Mouse (Mus musculus) gastrocnemius, adult 2 months (tissue): Measurements from ENCODE around the gene Plxna4. TPM values are rescaled to one million over a fixed set of nuclear protein-coding genes. Genes with fewer than 3 reads are reported as not detected.
A peak's percentile ranks its signal among the peaks of the same experiment; 100 is the strongest.

Experiments
- DNase-seq: peaks from one replicate; pipeline ENCODE4 v3.0.0; 2022
- H3K27ac ChIP-seq: fragments of 200-600 bp; 2 replicates; pipeline ENCODE4 v1.8.1; 2022; ENCODE audit warnings: mild to moderate bottlenecking
- H3K4me3 ChIP-seq: fragments of 200-600 bp; 2 replicates; pipeline ENCODE4 v1.8.1; 2022; ENCODE audit warnings: mild to moderate bottlenecking, moderate library complexity
- CTCF ChIP-seq: fragments of 200-600 bp; IDR thresholded peaks from 2 replicates; pipeline ENCODE4 v1.8.1; 2022; ENCODE audit warnings: antibody characterized with exemption, mild to moderate bottlenecking, moderate library complexity
- intact Hi-C: fragments of 180-260 bp; cut with DNase I; formaldehyde crosslinking; loops from one replicate; pipeline ENCODE4 v1.15.1; 2025
- total RNA-seq, 2 experiments: library from RNA; stranded (reverse); gene quantifications; 2 replicates each; pipeline ENCODE4 v1.2.3; 2021

Gene Plxna4
- total RNA-seq, 2 experiments from 2014 or later = 1.4 to 4.6 TPM

GRCm38 (mm10) chr6:32407574-32408185 lies 180.3 kb downstream of the Plxna4 start:
- Histone ChIP-seq H3K4me3 (no peak overlapping the region), H3K27ac (no peak overlapping the region)
- no peak for TF ChIP-seq CTCF
- DNase-seq = no peak
- intact Hi-C loops = no loop called here

DNA sequence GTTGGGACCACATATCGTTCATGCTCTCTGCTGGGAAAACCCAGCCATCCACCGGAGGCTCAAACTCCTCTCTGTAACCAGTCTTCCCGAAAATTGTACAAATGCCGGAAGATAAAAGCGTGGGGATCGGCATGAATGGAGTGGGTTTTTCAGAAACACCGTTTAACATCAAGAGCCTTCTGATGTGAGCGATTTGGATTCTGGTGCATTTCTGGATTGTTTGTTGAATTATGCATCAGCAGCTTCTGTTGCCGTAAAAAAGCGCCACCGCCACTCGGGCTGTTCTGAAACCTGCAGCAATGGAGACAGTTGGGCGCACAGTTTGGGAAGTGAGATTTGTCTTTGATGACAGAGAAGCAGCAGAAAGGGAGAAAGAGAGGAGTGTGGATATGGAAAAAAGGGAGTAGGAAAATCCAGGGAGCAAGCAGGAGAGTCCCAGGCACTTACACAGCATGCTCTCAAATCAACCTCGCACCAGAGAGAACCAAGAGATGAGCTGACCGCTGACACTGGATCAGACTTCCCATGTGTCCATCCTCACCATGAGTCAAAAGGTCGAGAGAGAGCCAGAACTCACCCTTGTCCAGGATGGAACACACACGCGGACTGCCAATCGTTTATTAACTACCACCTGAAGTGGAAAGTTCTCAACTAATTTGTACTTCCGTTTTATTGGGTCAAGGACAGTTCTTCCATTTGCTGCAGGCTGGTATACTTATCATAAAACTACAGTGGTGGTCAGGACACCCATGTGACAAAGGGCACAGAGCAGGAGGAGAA lies 181.5 kb downstream of the Plxna4 start:
- no peak for TF ChIP-seq CTCF
- DNase-seq = no peak
- Histone ChIP-seq H3K4me3 (no peak overlapping the region), H3K27ac (no peak overlapping the region)
- intact Hi-C loops = no loop called here

- no peak for DNase-seq
- no peak for TF ChIP-seq CTCF
- no peak overlapping the region for H3K4me3 ChIP-seq
- intact Hi-C loops = no loop called here
- no peak overlapping the region for H3K27ac ChIP-seq
These were observed 185.3 kb downstream of the Plxna4 start for GRCm38 (mm10) chr6:32402560-32403235.

- DNase-seq = no peak
- no peak overlapping the region for H3K27ac ChIP-seq
- TF ChIP-seq CTCF = no peak
- no peak overlapping the region for H3K4me3 ChIP-seq
- intact Hi-C loops = no loop called here
These were observed 189.7 kb downstream of the Plxna4 start for GRCm38 (mm10) chr6:32398261-32398660.

DNA sequence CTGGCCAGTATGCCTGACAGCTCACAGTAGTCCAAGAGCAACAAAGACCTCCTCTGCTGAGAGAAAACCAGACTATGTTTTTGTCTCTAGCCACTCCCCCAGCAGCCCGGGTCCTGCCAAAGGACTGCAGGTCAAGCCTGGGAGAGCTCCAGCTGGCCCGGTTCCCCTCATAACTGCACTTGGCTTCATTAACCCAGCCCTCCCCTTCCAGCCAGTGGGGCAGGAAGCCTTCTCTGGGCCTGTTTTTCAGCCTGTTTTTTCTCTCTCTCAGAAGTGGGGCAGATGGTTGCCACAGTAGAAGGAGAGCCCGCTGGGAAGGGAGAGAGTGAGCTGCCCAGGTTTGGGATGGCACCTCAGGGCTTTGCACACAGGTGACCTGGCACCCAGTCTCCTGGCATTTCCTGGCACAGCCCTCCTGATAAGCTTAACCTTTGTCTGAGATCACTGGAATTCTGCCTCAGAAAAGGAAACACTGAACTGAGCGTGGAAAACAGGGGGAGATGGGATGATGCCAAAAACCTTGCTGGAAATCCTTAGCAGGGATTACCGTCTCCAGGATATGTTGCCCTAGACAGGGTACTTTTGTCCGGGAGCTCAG lies 190.8 kb downstream of the Plxna4 start:
- Histone ChIP-seq H3K4me3 (peak overlapping the region; percentile 33), H3K27ac (peak overlapping the region; percentile 84)
- peak; percentile 91 for DNase-seq
- intact Hi-C loops = no loop called here
- TF ChIP-seq CTCF = no peak

DNA sequence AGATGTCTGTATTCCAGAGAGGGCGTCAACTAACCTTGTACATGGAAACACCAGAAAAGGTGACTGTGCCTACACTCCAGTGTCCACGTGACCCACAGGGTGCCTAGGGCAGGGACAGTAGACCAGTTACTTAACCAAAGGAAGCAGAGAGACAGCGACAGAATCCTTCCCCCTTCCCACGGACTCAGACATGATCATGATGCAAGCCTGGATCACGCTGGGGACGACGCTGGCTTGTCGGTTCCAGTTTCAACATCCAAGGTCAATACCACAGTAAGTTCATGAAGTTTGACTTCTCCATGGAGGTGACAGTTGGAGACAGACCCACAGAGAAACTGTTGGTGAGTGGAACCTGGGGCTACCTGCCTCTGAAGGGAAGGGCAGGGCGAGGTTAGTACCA lies 192.6 kb downstream of the Plxna4 start:
- intact Hi-C loops = no loop called here
- TF ChIP-seq CTCF = no peak
- no peak for DNase-seq
- Histone ChIP-seq H3K4me3 (no peak overlapping the region), H3K27ac (no peak overlapping the region)

DNA sequence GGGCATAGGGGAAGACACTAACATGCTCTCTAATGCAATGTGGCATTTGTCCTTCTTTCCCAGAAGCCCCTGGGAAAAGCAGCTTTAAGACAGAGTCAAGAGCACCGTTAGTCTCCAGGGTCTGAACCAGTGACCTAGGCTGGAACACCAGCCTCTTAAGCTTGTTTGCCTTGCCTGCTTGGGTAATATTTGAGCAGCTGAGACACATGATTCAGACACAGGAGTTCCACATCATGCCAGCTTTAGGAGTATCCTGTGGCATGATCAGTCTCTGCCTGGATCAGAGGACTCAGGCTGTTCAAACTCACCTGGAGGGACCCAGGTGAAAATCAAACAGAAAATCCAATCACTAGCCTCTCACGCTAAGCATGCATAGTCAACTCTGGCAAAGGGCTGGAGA lies 195.7 kb downstream of the Plxna4 start:
- intact Hi-C loops = no loop called here
- H3K27ac ChIP-seq = no peak overlapping the region
- DNase-seq = no peak
- no peak for TF ChIP-seq CTCF
- no peak overlapping the region for H3K4me3 ChIP-seq

- H3K27ac ChIP-seq = no peak overlapping the region
- intact Hi-C loops = no loop called here
- DNase-seq = no peak
These were observed 199.7 kb downstream of the Plxna4 start for GRCm38 (mm10) chr6:32388276-32388675.

GRCm38 (mm10) chr6:32386915-32387314 lies 201.1 kb downstream of the Plxna4 start:
- intact Hi-C loops = no loop called here
- TF ChIP-seq CTCF = no peak
- Histone ChIP-seq H3K4me3 (no peak overlapping the region), H3K27ac (no peak overlapping the region)
- no peak for DNase-seq

More at GRCm38 (mm10) chr6:32388276-32388675, 199.7 kb downstream of the Plxna4 start:
- no peak for TF ChIP-seq CTCF
- no peak overlapping the region for H3K4me3 ChIP-seq

DNA sequence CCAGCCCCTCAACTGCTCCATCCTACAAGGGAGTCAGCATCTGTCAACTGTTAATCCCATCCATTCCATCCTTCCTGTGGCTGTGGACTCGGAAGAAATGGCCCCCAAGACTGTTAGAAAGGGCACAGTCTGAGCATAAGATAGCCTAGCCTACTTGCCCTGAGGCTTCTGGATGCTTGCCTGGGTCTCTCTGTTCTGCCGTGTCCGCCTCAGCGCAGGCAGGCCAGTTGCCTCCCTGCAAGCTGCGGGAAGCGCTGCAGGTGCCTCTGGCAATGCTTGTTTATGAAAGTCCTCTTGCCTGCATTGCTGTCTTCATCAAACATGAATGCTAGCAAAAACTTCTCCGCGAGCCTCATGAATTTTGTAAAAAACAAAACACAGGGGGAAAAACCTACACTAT lies 203.1 kb downstream of the Plxna4 start:
- intact Hi-C loops = no loop called here
- TF ChIP-seq CTCF = no peak

DNA sequence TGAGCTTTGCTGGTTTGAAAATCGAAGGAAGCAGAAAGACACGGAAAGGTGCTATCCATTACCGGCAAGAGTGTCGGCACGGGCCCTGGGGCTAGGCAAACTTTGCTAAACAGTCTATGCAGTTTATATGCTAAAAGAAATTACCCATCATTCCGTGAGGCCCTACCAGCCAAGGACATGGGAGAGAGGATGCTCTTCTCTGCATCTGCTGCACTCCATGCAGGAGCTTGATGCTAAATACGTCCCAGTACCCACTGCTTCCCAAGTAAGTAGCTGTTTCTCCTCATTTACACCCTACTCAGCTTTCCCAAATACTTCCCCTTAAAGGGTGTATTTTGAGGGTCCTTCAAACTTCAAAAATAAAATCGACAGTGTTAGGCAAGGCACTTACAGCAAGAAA lies 203.6 kb downstream of the Plxna4 start:
- no peak overlapping the region for H3K27ac ChIP-seq
- no peak for DNase-seq
- TF ChIP-seq CTCF = no peak
- H3K4me3 ChIP-seq = no peak overlapping the region
- intact Hi-C loops = no loop called here

More for the DNA sequence above, 203.1 kb downstream of the Plxna4 start:
- Histone ChIP-seq H3K4me3 (no peak overlapping the region), H3K27ac (no peak overlapping the region)
- DNase-seq = no peak

- no peak overlapping the region for H3K4me3 ChIP-seq
- intact Hi-C loops = no loop called here
- no peak for DNase-seq
- no peak for TF ChIP-seq CTCF
- H3K27ac ChIP-seq = no peak overlapping the region
These were observed 206.5 kb downstream of the Plxna4 start for GRCm38 (mm10) chr6:32381516-32381915.

DNA sequence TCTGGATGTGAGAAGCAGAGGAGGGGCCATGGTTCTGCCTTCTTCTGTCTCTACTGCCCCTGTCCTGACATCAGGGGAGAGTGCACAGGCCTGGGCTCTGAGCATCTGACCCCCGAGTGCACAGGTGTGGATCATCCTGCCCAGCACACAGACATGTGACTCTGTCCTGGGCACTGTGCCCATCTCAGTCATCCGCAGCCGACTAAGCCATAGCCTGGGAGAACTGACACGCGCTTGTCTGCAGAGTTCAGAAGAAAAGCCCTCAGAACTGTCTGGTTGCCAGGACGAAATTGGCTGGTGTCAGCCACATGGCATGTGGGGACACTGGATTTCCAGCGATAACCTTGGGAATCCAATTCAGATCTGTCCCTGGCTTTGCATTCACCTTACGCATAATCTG lies 210.8 kb downstream of the Plxna4 start:
- no peak overlapping the region for H3K27ac ChIP-seq
- H3K4me3 ChIP-seq = no peak overlapping the region
- intact Hi-C loops = no loop called here
- peak; percentile 77 for DNase-seq
- TF ChIP-seq CTCF = no peak
